Mouse (Mus musculus): ENCODE results near the gene Mlkl. TPM values are rescaled to one million over a fixed set of nuclear protein-coding genes. Genes with fewer than 3 reads are reported as not detected.

Mlkl gene
- total and polyA plus RNA-seq, 3 experiments, result not detected

DNA sequence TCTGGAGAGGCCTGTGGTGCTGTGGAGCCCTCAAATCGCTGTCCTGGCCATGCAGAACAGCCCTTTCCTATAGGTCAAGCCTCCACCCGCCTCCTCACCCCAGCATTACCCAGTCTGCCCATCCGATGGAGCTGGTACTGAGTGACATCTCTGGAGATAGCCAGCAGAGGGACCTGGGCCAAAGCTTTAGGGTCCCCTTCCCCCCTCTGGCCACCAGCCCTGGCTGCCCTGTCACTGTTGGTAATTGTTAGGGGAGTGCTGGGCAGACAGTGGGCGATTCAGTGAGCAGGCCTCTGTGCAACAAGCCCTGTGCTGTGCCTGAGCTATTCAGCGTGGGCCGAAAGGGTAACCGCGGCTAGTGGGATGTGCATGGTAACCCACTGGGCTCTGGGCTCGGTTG is 15.5 kb upstream of the Mlkl start:
- no peak for DNase-seq (ENCODE audit: low spot score)
- peaks cover 23% of the 10 kb centered on the region for H3K27me3 ChIP-seq (ENCODE audit: insufficient read depth, low read length)
- no peak overlapping the region for H3K4me3 ChIP-seq (ENCODE audit: low read depth, low read length)
- H3K4me1 ChIP-seq (ENCODE audit: insufficient read depth, low read depth, low read length), result no peaks in the 10 kb centered on the region; the same call in 1 of the 2 replicates
- ATAC-seq (ENCODE audit: extremely low read depth, insufficient number of reproducible peaks, low FRiP score, poor library complexity, severe bottlenecking), result no peak
- H3K36me3 ChIP-seq (replicated peaks), result no peaks in the 10 kb centered on the region
- H3K9me3 ChIP-seq (replicated peaks), result no peaks in the 10 kb centered on the region
- no peak for TF ChIP-seq TAL1 (conservative IDR thresholded peaks at IDR 0.05; ENCODE audit: low read depth, low read length)
- TF ChIP-seq CTCF (IDR thresholded peaks at IDR 0.05; ENCODE audit: low read depth, low read length), result no peak
- no peak for TF ChIP-seq POLR2AphosphoS5 (IDR thresholded peaks at IDR 0.05; ENCODE audit: insufficient replicate concordance, low read depth, low read length)
- no peak for TF ChIP-seq GATA1 (IDR thresholded peaks at IDR 0.05; ENCODE audit: borderline replicate concordance, low read length)
- TF ChIP-seq GATA2 (IDR thresholded peaks at IDR 0.05; ENCODE audit: borderline replicate concordance, low read depth, low read length), result no peak

DNA sequence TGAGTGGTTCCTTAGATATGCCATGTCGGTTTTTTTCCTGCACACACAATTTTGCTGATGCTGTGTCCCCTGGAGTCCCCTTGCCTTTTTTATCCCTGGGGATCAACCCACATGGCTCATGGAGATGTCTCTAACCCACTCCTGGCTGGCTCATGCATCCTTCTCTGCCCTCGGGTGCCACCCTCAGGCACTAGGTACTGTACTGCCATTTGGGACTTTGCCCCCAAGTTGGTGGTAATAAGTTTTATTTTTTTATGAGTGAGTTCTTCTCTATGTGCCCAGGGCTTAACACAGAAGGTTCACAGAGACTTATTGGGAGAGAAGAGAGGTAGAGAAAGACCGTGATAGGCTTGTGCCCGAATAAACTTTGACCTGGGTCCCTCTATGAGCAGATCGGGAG is 14.3 kb upstream of the Mlkl start:
- TF ChIP-seq POLR2AphosphoS5 (IDR thresholded peaks at IDR 0.05; ENCODE audit: insufficient replicate concordance, low read depth, low read length) (no peak), CTCF (IDR thresholded peaks at IDR 0.05; ENCODE audit: low read depth, low read length) (no peak), TAL1 (conservative IDR thresholded peaks at IDR 0.05; ENCODE audit: low read depth, low read length) (no peak), GATA1 (IDR thresholded peaks at IDR 0.05; ENCODE audit: borderline replicate concordance, low read length) (no peak), GATA2 (IDR thresholded peaks at IDR 0.05; ENCODE audit: borderline replicate concordance, low read depth, low read length) (no peak)
- Histone ChIP-seq H3K36me3 (replicated peaks) (no peaks in the 10 kb centered on the region), H3K4me1 (ENCODE audit: insufficient read depth, low read depth, low read length) (no peaks in the 10 kb centered on the region; the same call in 1 of the 2 replicates), H3K4me3 (ENCODE audit: low read depth, low read length) (no peak overlapping the region), H3K9me3 (replicated peaks) (no peaks in the 10 kb centered on the region), H3K27me3 (ENCODE audit: insufficient read depth, low read length) (peaks cover 25% of the 10 kb centered on the region)
- no peak for ATAC-seq (ENCODE audit: extremely low read depth, insufficient number of reproducible peaks, low FRiP score, poor library complexity, severe bottlenecking)
- no peak for DNase-seq (ENCODE audit: low spot score)

DNA sequence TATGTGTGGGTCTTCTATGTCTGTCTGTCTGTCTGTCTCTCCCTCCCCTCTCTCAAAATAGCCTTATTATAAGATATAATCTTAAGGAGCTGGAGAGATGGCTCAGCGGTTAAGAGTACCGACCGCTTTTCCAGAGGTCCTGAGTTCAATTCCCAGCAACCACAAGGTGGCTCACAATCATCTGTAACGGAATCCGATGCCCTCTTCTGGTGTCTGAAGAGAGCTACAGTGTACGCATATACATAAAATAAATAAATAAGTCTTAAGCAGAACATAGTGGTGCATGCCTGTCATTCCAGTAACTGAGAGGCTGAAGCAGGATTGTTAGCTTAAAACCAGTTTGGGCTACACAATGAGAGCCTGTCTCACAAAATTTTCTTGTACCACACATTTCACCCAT is 12.6 kb upstream of the Mlkl start:
- ATAC-seq (ENCODE audit: extremely low read depth, insufficient number of reproducible peaks, low FRiP score, poor library complexity, severe bottlenecking) (no peak), DNase-seq (ENCODE audit: low spot score) (no peak)
- no peak for TF ChIP-seq GATA1 (IDR thresholded peaks at IDR 0.05; ENCODE audit: borderline replicate concordance, low read length)
- no peak for TF ChIP-seq GATA2 (IDR thresholded peaks at IDR 0.05; ENCODE audit: borderline replicate concordance, low read depth, low read length)
- Histone ChIP-seq H3K9me3 (replicated peaks) (no peaks in the 10 kb centered on the region), H3K4me1 (ENCODE audit: insufficient read depth, low read depth, low read length) (no peaks in the 10 kb centered on the region; the same call in 1 of the 2 replicates), H3K27me3 (ENCODE audit: insufficient read depth, low read length) (peaks cover 35% of the 10 kb centered on the region), H3K36me3 (replicated peaks) (no peaks in the 10 kb centered on the region), H3K4me3 (ENCODE audit: low read depth, low read length) (no peak overlapping the region)

DNA sequence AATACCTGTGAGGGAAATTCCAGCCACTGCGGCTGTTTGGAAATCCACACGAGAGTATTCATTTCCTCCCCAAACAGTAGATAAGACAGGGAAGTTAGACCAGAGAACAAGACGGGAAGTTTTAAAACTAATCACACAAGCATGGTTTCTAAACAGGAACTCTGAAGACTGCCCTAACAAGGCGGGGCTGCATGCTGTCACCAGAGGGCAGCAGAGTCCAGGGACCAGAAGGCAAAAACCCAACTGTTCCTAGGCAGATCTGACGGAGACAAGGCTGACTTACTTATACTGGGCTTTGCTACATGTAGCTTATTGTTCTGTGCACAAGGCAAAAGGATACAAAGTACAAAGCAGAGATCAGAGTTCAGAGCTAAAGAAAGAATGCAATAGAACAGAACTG is 5.2 kb upstream of the Mlkl start:
- Histone ChIP-seq H3K36me3 (replicated peaks) (no peaks in the 10 kb centered on the region), H3K27me3 (ENCODE audit: insufficient read depth, low read length) (peaks cover 42% of the 10 kb centered on the region), H3K4me1 (ENCODE audit: insufficient read depth, low read depth, low read length) (peaks cover 7% of the 10 kb centered on the region), H3K9me3 (replicated peaks) (no peaks in the 10 kb centered on the region), H3K4me3 (ENCODE audit: low read depth, low read length) (no peak overlapping the region)
- DNase-seq (ENCODE audit: low spot score), result peak; percentile 58
- TF ChIP-seq CTCF (IDR thresholded peaks at IDR 0.05; ENCODE audit: low read depth, low read length) (peak; percentile 77), POLR2AphosphoS5 (IDR thresholded peaks at IDR 0.05; ENCODE audit: insufficient replicate concordance, low read depth, low read length) (no peak)
- ATAC-seq (ENCODE audit: extremely low read depth, insufficient number of reproducible peaks, low FRiP score, poor library complexity, severe bottlenecking), result no peak

DNA sequence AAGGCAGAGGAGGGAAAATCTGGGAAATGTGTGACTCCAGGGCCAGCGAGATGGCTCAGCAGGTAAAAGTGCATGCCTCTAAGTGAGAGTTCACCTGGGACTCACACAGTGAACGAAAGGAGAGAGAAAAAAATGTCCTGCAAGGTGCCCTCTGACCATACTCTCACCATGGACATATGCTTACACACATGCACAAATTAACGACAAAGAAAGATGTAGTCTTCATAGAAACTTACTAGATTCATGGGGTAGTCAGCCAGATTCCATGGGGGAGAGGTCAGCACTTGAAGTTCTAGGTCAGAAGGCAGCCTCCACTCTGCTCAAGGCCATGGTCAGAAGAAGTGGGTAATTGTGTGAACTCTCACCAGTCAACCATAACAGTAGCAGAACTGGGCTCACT is 2.2 kb upstream of the Mlkl start:
- Histone ChIP-seq H3K4me3 (ENCODE audit: low read depth, low read length) (no peak overlapping the region), H3K4me1 (ENCODE audit: insufficient read depth, low read depth, low read length) (peaks cover 17% of the 10 kb centered on the region), H3K36me3 (replicated peaks) (no peaks in the 10 kb centered on the region), H3K9me3 (replicated peaks) (no peaks in the 10 kb centered on the region), H3K27me3 (ENCODE audit: insufficient read depth, low read length) (peaks cover 33% of the 10 kb centered on the region)
- ATAC-seq (ENCODE audit: extremely low read depth, insufficient number of reproducible peaks, low FRiP score, poor library complexity, severe bottlenecking), result no peak
- no peak for DNase-seq (ENCODE audit: low spot score)
- no peak for TF ChIP-seq TAL1 (conservative IDR thresholded peaks at IDR 0.05; ENCODE audit: low read depth, low read length)
- TF ChIP-seq GATA1 (IDR thresholded peaks at IDR 0.05; ENCODE audit: borderline replicate concordance, low read length), result no peak

DNA sequence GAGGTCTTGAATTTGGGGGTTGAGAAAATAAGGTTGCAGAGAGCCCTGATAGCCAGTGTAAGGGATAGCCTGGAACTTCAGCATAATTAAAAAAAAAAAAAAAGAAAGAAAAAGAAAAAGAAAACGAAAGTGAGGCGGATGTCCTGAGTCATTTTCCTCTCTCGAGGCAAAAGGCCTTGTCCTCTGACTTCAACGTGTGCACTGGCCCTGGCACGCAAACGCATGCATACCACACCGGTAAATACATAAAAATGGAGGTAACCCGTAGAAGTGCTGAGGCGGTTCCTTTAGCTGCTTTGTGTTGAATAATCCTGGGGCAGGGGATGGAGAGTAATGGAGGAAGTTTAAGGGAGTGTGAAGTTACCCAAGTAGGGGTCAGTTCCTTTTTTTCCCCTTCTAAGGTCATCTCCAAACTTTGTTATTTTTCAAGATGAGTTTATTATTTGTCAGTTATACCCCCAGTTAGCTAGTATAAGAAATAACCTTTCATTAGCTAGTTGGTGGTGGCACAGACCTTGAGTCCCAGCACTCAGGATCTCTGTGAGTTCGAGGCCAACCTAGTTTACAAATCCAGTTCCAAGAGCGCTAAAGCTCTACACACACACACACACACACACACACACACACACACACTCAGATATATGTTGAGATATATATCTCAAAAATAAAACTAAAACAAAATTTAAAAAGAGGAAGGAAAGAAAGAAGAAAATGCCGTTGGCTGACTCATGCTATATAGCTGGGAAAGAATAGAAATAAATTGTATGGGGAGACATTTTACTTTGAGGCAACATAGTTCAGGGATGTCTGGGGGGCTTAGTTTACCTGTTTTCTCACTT is 612 bp upstream of the Mlkl start:
- peaks cover 37% of the 10 kb centered on the region for H3K27me3 ChIP-seq (ENCODE audit: insufficient read depth, low read length)
- H3K4me3 ChIP-seq (ENCODE audit: low read depth, low read length), result no peak overlapping the region
- peaks cover 17% of the 10 kb centered on the region for H3K4me1 ChIP-seq (ENCODE audit: insufficient read depth, low read depth, low read length)
- no peaks in the 10 kb centered on the region for H3K9me3 ChIP-seq (replicated peaks)
- no peaks in the 10 kb centered on the region for H3K36me3 ChIP-seq (replicated peaks)
- ATAC-seq (ENCODE audit: extremely low read depth, insufficient number of reproducible peaks, low FRiP score, poor library complexity, severe bottlenecking), result no peak
- TF ChIP-seq TAL1 (conservative IDR thresholded peaks at IDR 0.05; ENCODE audit: low read depth, low read length), result no peak
- no peak for TF ChIP-seq CTCF (IDR thresholded peaks at IDR 0.05; ENCODE audit: low read depth, low read length)
- TF ChIP-seq GATA1 (IDR thresholded peaks at IDR 0.05; ENCODE audit: borderline replicate concordance, low read length), result no peak
- no peak for TF ChIP-seq POLR2AphosphoS5 (IDR thresholded peaks at IDR 0.05; ENCODE audit: insufficient replicate concordance, low read depth, low read length)
- TF ChIP-seq GATA2 (IDR thresholded peaks at IDR 0.05; ENCODE audit: borderline replicate concordance, low read depth, low read length), result no peak
- no peak for DNase-seq (ENCODE audit: low spot score)
